ENCODE assay signal across 17 mouse cellular contexts in the genomic region with DNA sequence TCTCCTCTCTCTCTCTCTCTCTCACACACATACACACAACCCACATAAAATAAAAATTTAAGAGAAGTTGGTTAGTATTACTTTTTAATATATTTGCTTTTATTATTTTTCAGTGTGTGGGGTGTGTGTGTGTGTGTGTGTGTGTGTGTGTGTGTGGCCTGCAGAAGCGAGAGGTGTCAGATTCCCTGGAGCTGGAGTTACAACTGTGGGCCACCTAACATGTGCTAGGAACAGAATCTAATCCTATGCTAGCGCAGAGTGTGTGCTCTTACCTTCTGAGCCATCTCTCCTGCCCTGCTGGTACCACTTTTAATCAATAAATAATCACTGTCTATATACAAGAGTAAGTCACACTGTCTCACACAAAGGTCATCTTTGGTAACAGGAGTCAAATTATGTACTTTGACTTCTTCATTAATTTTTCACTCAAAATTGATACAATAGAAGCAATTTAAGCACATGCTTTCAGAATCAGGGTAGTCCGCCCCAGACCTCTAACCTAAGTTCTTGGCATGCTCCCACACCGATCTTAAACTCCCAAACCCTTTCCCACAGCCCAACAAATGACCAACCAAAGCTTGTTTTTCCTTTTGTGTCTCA. TPM values are rescaled to one million over a fixed set of nuclear protein-coding genes. Genes with fewer than 3 reads are reported as not detected.
DNase-seq lines count a peak whose midpoint lies in the region; ATAC-seq and TF ChIP-seq lines count a peak whose summit lies in the region.
"Had no signal": no experiment of that assay in that cellular context is flagged by ENCODE, and none has a peak within 500 bp of the region (broad histone marks: within the 10 kb centered on the region; RNA-seq: fewer than 3 reads in every experiment).

No protein-coding gene starts in this region.

- TF ChIP-seq CTCF in heart, postnatal 0 days (IDR thresholded peaks at IDR 0.05; ENCODE audit: low read depth) = no peak
- no peak for TF ChIP-seq CTCF in midbrain, postnatal 0 days (IDR thresholded peaks at IDR 0.05)

- WGBS in heart, embryonic 12.5 days = 90% methylated on average over 4 of the region's 4 CpGs
- WGBS in heart, postnatal 0 days = 80% methylated on average over 4 of the region's 4 CpGs
- 85% methylated on average over 4 of the region's 4 CpGs for WGBS in midbrain, embryonic 11.5 days
- WGBS in midbrain, postnatal 0 days = 87% methylated on average over 4 of the region's 4 CpGs

- no peak overlapping the region for H3K4me3 ChIP-seq in heart, embryonic 12.5 days
- no peak overlapping the region for H3K4me3 ChIP-seq in heart, postnatal 0 days (ENCODE audit: low read depth, low read length)
- H3K4me3 ChIP-seq in midbrain, embryonic 11.5 days (ENCODE audit: low read depth, low read length) = no peak overlapping the region
- H3K4me3 ChIP-seq in midbrain, postnatal 0 days (ENCODE audit: low read depth, low read length) = no peak overlapping the region
- H3K4me3 ChIP-seq: embryonic facial prominence, embryonic 10.5 days; forebrain, embryonic 13.5 days; hindbrain, embryonic 10.5 days; intestine, embryonic 15.5 days had no signal

- H3K9me3 ChIP-seq in heart, embryonic 12.5 days (replicated peaks) = no peaks in the 10 kb centered on the region
- H3K9me3 ChIP-seq in heart, postnatal 0 days (replicated peaks; ENCODE audit: control insufficient read depth, low read length) = no peaks in the 10 kb centered on the region
- H3K9me3 ChIP-seq in midbrain, embryonic 11.5 days (ENCODE audit: control insufficient read depth, low read length) = no peaks in the 10 kb centered on the region
- H3K9me3 ChIP-seq in midbrain, postnatal 0 days (ENCODE audit: low read length) = no peaks in the 10 kb centered on the region
- H3K9me3 ChIP-seq: embryonic facial prominence, embryonic 10.5 days; forebrain, embryonic 13.5 days; hindbrain, embryonic 10.5 days; intestine, embryonic 15.5 days had no signal

- no peak overlapping the region for H3K27ac ChIP-seq in heart, embryonic 12.5 days (ENCODE audit: poor library complexity, severe bottlenecking)
- peak overlapping the region; percentile 66 for H3K27ac ChIP-seq in heart, postnatal 0 days (ENCODE audit: low read depth)
- no peak overlapping the region for H3K27ac ChIP-seq in midbrain, embryonic 11.5 days (ENCODE audit: low read depth, low read length)
- H3K27ac ChIP-seq in midbrain, postnatal 0 days (ENCODE audit: low read depth, low read length) = no peak overlapping the region
- H3K27ac ChIP-seq: embryonic facial prominence, embryonic 10.5 days; forebrain, embryonic 13.5 days; hindbrain, embryonic 10.5 days; hindbrain, embryonic 14.5 days; intestine, embryonic 15.5 days had no signal

- no peak overlapping the region for H3K9ac ChIP-seq in heart, embryonic 12.5 days
- H3K9ac ChIP-seq in heart, postnatal 0 days (replicated peaks; ENCODE audit: low read depth, low read length) = peak overlapping the region; percentile 34; the same call in 1 of the 2 replicates
- H3K9ac ChIP-seq in midbrain, embryonic 11.5 days (ENCODE audit: low read length) = no peak overlapping the region
- no peak overlapping the region for H3K9ac ChIP-seq in midbrain, postnatal 0 days (replicated peaks; ENCODE audit: low read length, poor library complexity, severe bottlenecking)
- H3K9ac ChIP-seq: forebrain, embryonic 13.5 days; forebrain, postnatal 0 days; hindbrain, embryonic 14.5 days; intestine, embryonic 15.5 days had no signal

- intact Hi-C loops in heart, postnatal 10 days (cut with DNase I) = no loop called here

- peaks cover 18% of the 10 kb centered on the region for H3K4me1 ChIP-seq in heart, embryonic 12.5 days (replicated peaks)
- H3K4me1 ChIP-seq in heart, postnatal 0 days (ENCODE audit: control insufficient read depth, insufficient read depth) = peaks cover 27% of the 10 kb centered on the region
- H3K4me1 ChIP-seq in midbrain, embryonic 11.5 days (ENCODE audit: control insufficient read depth, insufficient read depth, low read length) = no peaks in the 10 kb centered on the region
- H3K4me1 ChIP-seq in midbrain, postnatal 0 days (ENCODE audit: insufficient read depth, low read length) = no peaks in the 10 kb centered on the region; the same call in 1 of the 2 replicates
- H3K4me1 ChIP-seq: embryonic facial prominence, embryonic 10.5 days; forebrain, embryonic 13.5 days; hindbrain, embryonic 10.5 days; intestine, embryonic 15.5 days had no signal

- no peak overlapping the region for H3K4me2 ChIP-seq in heart, embryonic 12.5 days
- no peak overlapping the region for H3K4me2 ChIP-seq in heart, postnatal 0 days (ENCODE audit: low read depth, low read length)
- no peak overlapping the region for H3K4me2 ChIP-seq in midbrain, embryonic 11.5 days
- no peak overlapping the region for H3K4me2 ChIP-seq in midbrain, postnatal 0 days (ENCODE audit: low read depth, low read length, poor library complexity, severe bottlenecking)
- H3K4me2 ChIP-seq: forebrain, embryonic 13.5 days; hindbrain, embryonic 14.5 days; intestine, embryonic 15.5 days had no signal

- no peak for TF ChIP-seq EP300 in heart, postnatal 0 days (IDR thresholded peaks at IDR 0.05; ENCODE audit: low read depth)

- ATAC-seq in heart, embryonic 12.5 days (ENCODE audit: insufficient number of reproducible peaks, low FRiP score) = no peak
- no peak for ATAC-seq in heart, postnatal 0 days (ENCODE audit: insufficient read depth, low read depth)
- ATAC-seq in midbrain, embryonic 11.5 days (ENCODE audit: low FRiP score) = no peak
- no peak for ATAC-seq in midbrain, postnatal 0 days (ENCODE audit: low FRiP score)
- ATAC-seq: forebrain, embryonic 13.5 days; forebrain, postnatal 0 days; intestine, embryonic 15.5 days had no signal

- no peaks in the 10 kb centered on the region for H3K27me3 ChIP-seq in heart, embryonic 12.5 days (replicated peaks)
- no peaks in the 10 kb centered on the region for H3K27me3 ChIP-seq in heart, postnatal 0 days (ENCODE audit: control insufficient read depth, insufficient read depth, low read length)
- H3K27me3 ChIP-seq in midbrain, embryonic 11.5 days (ENCODE audit: control insufficient read depth, insufficient read depth, low read length) = no peaks in the 10 kb centered on the region
- H3K27me3 ChIP-seq in midbrain, postnatal 0 days (ENCODE audit: insufficient read depth, low read length) = no peaks in the 10 kb centered on the region
- H3K27me3 ChIP-seq: forebrain, embryonic 13.5 days; intestine, embryonic 15.5 days had no signal

- DNase-seq in heart, adult 11 months = peak; percentile 63
- DNase-seq in heart, postnatal 0 days (ENCODE audit: low spot score) = no peak
- no peak for DNase-seq in heart, postnatal 10 days
- DNase-seq in midbrain, embryonic 11.5 days (ENCODE audit: low spot score, missing footprints) = peak; percentile 2
- no peak for DNase-seq in midbrain, postnatal 0 days (ENCODE audit: low spot score)
- DNase-seq in thymus, postnatal 10 days (ENCODE audit: low spot score in 2 of 2) = no peak
- DNase-seq: adrenal gland, postnatal 10 days; cerebellum, adult 18-20 months; cerebellum, adult 9-11 months; cerebellum, postnatal 36 days; forebrain, postnatal 0 days had no signal

- no peaks in the 10 kb centered on the region for H3K36me3 ChIP-seq in heart, embryonic 12.5 days
- no peaks in the 10 kb centered on the region for H3K36me3 ChIP-seq in heart, postnatal 0 days (replicated peaks; ENCODE audit: control insufficient read depth, insufficient read depth, low read length)
- no peaks in the 10 kb centered on the region for H3K36me3 ChIP-seq in midbrain, embryonic 11.5 days (ENCODE audit: control insufficient read depth, insufficient read depth, low read length)
- H3K36me3 ChIP-seq in midbrain, postnatal 0 days (ENCODE audit: insufficient read depth, low read length) = no peaks in the 10 kb centered on the region
- H3K36me3 ChIP-seq: embryonic facial prominence, embryonic 10.5 days; hindbrain, embryonic 10.5 days; intestine, embryonic 15.5 days had no signal

RNA-seq across cellular contexts. Expression of a gene that starts 25.2 kb away (rescaled TPM):
- 0.88 and 1.4 TPM in 2 replicates for polyA plus RNA-seq in heart, embryonic 12.5 days (2016; fragmentation: Nextera tagmentation; extraction: Ambion mirVana)
- total RNA-seq in heart, postnatal 0 days (2014; rRNA removed; ENCODE audit: low replicate concordance) = 19.0 and 22.2 TPM in 2 replicates
- polyA plus RNA-seq in heart, postnatal 0 days (2015; fragmentation: Nextera tagmentation; extraction: Ambion mirVana) = 1.8 and 2.0 TPM in 2 replicates
- 10 to 100 TPM; 20.8 to 21.6 TPM for total RNA-seq in heart, postnatal 10 days (2021)
- 1.2 and 1.3 TPM in 2 replicates for polyA plus RNA-seq in midbrain, embryonic 11.5 days (2014; fragmentation: Nextera tagmentation; extraction: Ambion mirVana)
- 29.7 and 31.6 TPM in 2 replicates for total RNA-seq in midbrain, postnatal 0 days (2014; rRNA removed)
- polyA plus RNA-seq in midbrain, postnatal 0 days (2015; fragmentation: Nextera tagmentation; extraction: Ambion mirVana) = 4.1 and 4.3 TPM in 2 replicates

Comparison
In these comparisons a context has a peak if more than half of its experiments do, and no peak if none do; other contexts are left out.
1. DNase-seq: peak in heart, adult 11 months (single experiment) and midbrain, embryonic 11.5 days (single experiment); none in heart, postnatal 0 days (single experiment), heart, postnatal 10 days (0 of 2), midbrain, postnatal 0 days (single experiment) and thymus, postnatal 10 days (0 of 2).